Mouse (Mus musculus): ENCODE measurements around the gene Nfyc.

GRCm38 (mm10) chr4:120717591-120717990 is 113.8 kb downstream of the Nfyc start:
- TF ChIP-seq CTCF (IDR thresholded peaks at IDR 0.05; ENCODE audit: borderline replicate concordance, insufficient read depth, low read length) (no peak), POLR2A (IDR thresholded peaks at IDR 0.05; ENCODE audit: low read depth, low read length) (no peak)
